Mouse (Mus musculus): ENCODE data around the gene Dcbld1. TPM values are rescaled to one million over a fixed set of nuclear protein-coding genes. Genes with fewer than 3 reads are reported as not detected.
"Not testable (repeated sequence)": the region's sequence is repeated elsewhere in the genome, so short reads cannot be mapped to it uniquely, and the experiment has no call there.

The Dcbld1 gene
- polyA plus RNA-seq, 1 experiment from 2014 or later: 6.3 TPM

GRCm38 (mm10) chr10:52293921-52294577, 60.6 kb downstream of the Dcbld1 start:
- WGBS: 72% methylated on average over 4 of the region's 4 CpGs
- no peaks in the 10 kb centered on the region for H3K4me1 ChIP-seq (ENCODE audit: control insufficient read depth in 2 of 2, insufficient read depth in 2 of 2, low read length in 2 of 2)
- H3K4me3 ChIP-seq (ENCODE audit: control insufficient read depth in 1 of 2, insufficient read depth in 1 of 2, low read depth in 1 of 2, low read length in 2 of 2): no peak overlapping the region
- no peak overlapping the region for H3K27ac ChIP-seq (replicated peaks in 1 of 2; ENCODE audit: control insufficient read depth in 1 of 2, insufficient read depth in 1 of 2, low read depth in 2 of 2, low read length in 2 of 2)
- H3K36me3 ChIP-seq (ENCODE audit: control insufficient read depth, insufficient read depth, low read length): no peaks in the 10 kb centered on the region
- H3K4me2 ChIP-seq (ENCODE audit: low read length): no peak overlapping the region
- H3K9ac ChIP-seq (ENCODE audit: low read length): no peak overlapping the region
- no peak for ATAC-seq (ENCODE audit: insufficient number of reproducible peaks, insufficient read depth, low FRiP score, low read depth)
- H3K27me3 ChIP-seq (ENCODE audit: control insufficient read depth, insufficient read depth, low read length): no peaks in the 10 kb centered on the region
- no peaks in the 10 kb centered on the region for H3K9me3 ChIP-seq (ENCODE audit: control insufficient read depth, low read length)

- H3K27me3 ChIP-seq (ENCODE audit: control insufficient read depth, insufficient read depth, low read length): no peaks in the 10 kb centered on the region
- WGBS: 87% methylated on average over 2 of the region's 2 CpGs
- no peak overlapping the region for H3K4me2 ChIP-seq (ENCODE audit: low read length)
- H3K4me3 ChIP-seq (ENCODE audit: control insufficient read depth in 1 of 2, insufficient read depth in 1 of 2, low read depth in 1 of 2, low read length in 2 of 2): no peak overlapping the region
- H3K9ac ChIP-seq (ENCODE audit: low read length): no peak overlapping the region
- no peaks in the 10 kb centered on the region for H3K4me1 ChIP-seq (ENCODE audit: control insufficient read depth in 2 of 2, insufficient read depth in 2 of 2, low read length in 2 of 2)
- H3K9me3 ChIP-seq (ENCODE audit: control insufficient read depth, low read length): no peaks in the 10 kb centered on the region
- H3K36me3 ChIP-seq (ENCODE audit: control insufficient read depth, insufficient read depth, low read length): no peaks in the 10 kb centered on the region
- no peak for ATAC-seq (ENCODE audit: insufficient number of reproducible peaks, insufficient read depth, low FRiP score, low read depth)
- H3K27ac ChIP-seq (replicated peaks in 1 of 2; ENCODE audit: control insufficient read depth in 1 of 2, insufficient read depth in 1 of 2, low read depth in 2 of 2, low read length in 2 of 2): no peak overlapping the region
Observed at GRCm38 (mm10) chr10:52295934-52296333, 62.5 kb downstream of the Dcbld1 start.

GRCm38 (mm10) chr10:52298568-52298967, 65.1 kb downstream of the Dcbld1 start:
- not testable (repeated sequence) for H3K36me3 ChIP-seq (ENCODE audit: control insufficient read depth, insufficient read depth, low read length); H3K9me3 ChIP-seq (ENCODE audit: control insufficient read depth, low read length); H3K4me2 ChIP-seq (ENCODE audit: low read length); H3K9ac ChIP-seq (ENCODE audit: low read length); H3K4me1 ChIP-seq (ENCODE audit: control insufficient read depth in 2 of 2, insufficient read depth in 2 of 2, low read length in 2 of 2); H3K4me3 ChIP-seq (ENCODE audit: control insufficient read depth in 1 of 2, insufficient read depth in 1 of 2, low read depth in 1 of 2, low read length in 2 of 2); ATAC-seq (ENCODE audit: insufficient number of reproducible peaks, insufficient read depth, low FRiP score, low read depth); H3K27me3 ChIP-seq (ENCODE audit: control insufficient read depth, insufficient read depth, low read length); H3K27ac ChIP-seq (replicated peaks in 1 of 2; ENCODE audit: control insufficient read depth in 1 of 2, insufficient read depth in 1 of 2, low read depth in 2 of 2, low read length in 2 of 2)

- Histone ChIP-seq H3K27ac (replicated peaks in 1 of 2; ENCODE audit: control insufficient read depth in 1 of 2, insufficient read depth in 1 of 2, low read depth in 2 of 2, low read length in 2 of 2) (no peak overlapping the region), H3K4me3 (ENCODE audit: control insufficient read depth in 1 of 2, insufficient read depth in 1 of 2, low read depth in 1 of 2, low read length in 2 of 2) (no peak overlapping the region), H3K27me3 (ENCODE audit: control insufficient read depth, insufficient read depth, low read length) (no peaks in the 10 kb centered on the region), H3K9me3 (ENCODE audit: control insufficient read depth, low read length) (no peaks in the 10 kb centered on the region), H3K4me1 (ENCODE audit: control insufficient read depth in 2 of 2, insufficient read depth in 2 of 2, low read length in 2 of 2) (no peaks in the 10 kb centered on the region), H3K4me2 (ENCODE audit: low read length) (no peak overlapping the region), H3K36me3 (ENCODE audit: control insufficient read depth, insufficient read depth, low read length) (no peaks in the 10 kb centered on the region), H3K9ac (ENCODE audit: low read length) (no peak overlapping the region)
- ATAC-seq (ENCODE audit: insufficient number of reproducible peaks, insufficient read depth, low FRiP score, low read depth): no peak
- 96% methylated on average over 4 of the region's 4 CpGs for WGBS
Observed at GRCm38 (mm10) chr10:52301766-52302165, 68.3 kb downstream of the Dcbld1 start.

- ATAC-seq (ENCODE audit: insufficient number of reproducible peaks, insufficient read depth, low FRiP score, low read depth): no peak
Observed at GRCm38 (mm10) chr10:52302271-52302670, 68.9 kb downstream of the Dcbld1 start.

GRCm38 (mm10) chr10:52304574-52304973, 71.2 kb downstream of the Dcbld1 start:
- H3K9ac ChIP-seq (ENCODE audit: low read length): no peak overlapping the region
- no peaks in the 10 kb centered on the region for H3K9me3 ChIP-seq (ENCODE audit: control insufficient read depth, low read length)
- H3K4me1 ChIP-seq (ENCODE audit: control insufficient read depth in 2 of 2, insufficient read depth in 2 of 2, low read length in 2 of 2): no peaks in the 10 kb centered on the region
- no peak overlapping the region for H3K4me3 ChIP-seq (ENCODE audit: control insufficient read depth in 1 of 2, insufficient read depth in 1 of 2, low read depth in 1 of 2, low read length in 2 of 2)
- no peaks in the 10 kb centered on the region for H3K36me3 ChIP-seq (ENCODE audit: control insufficient read depth, insufficient read depth, low read length)
- no peak overlapping the region for H3K27ac ChIP-seq (replicated peaks in 1 of 2; ENCODE audit: control insufficient read depth in 1 of 2, insufficient read depth in 1 of 2, low read depth in 2 of 2, low read length in 2 of 2)
- no peak for ATAC-seq (ENCODE audit: insufficient number of reproducible peaks, insufficient read depth, low FRiP score, low read depth)
- 83% methylated on average over 7 of the region's 7 CpGs for WGBS
- H3K27me3 ChIP-seq (ENCODE audit: control insufficient read depth, insufficient read depth, low read length): no peaks in the 10 kb centered on the region
- no peak overlapping the region for H3K4me2 ChIP-seq (ENCODE audit: low read length)

More at GRCm38 (mm10) chr10:52302271-52302670, 68.9 kb downstream of the Dcbld1 start:
- Histone ChIP-seq H3K27ac (replicated peaks in 1 of 2; ENCODE audit: control insufficient read depth in 1 of 2, insufficient read depth in 1 of 2, low read depth in 2 of 2, low read length in 2 of 2) (no peak overlapping the region), H3K4me2 (ENCODE audit: low read length) (no peak overlapping the region), H3K9ac (ENCODE audit: low read length) (no peak overlapping the region), H3K27me3 (ENCODE audit: control insufficient read depth, insufficient read depth, low read length) (no peaks in the 10 kb centered on the region), H3K9me3 (ENCODE audit: control insufficient read depth, low read length) (no peaks in the 10 kb centered on the region), H3K4me3 (ENCODE audit: control insufficient read depth in 1 of 2, insufficient read depth in 1 of 2, low read depth in 1 of 2, low read length in 2 of 2) (no peak overlapping the region), H3K36me3 (ENCODE audit: control insufficient read depth, insufficient read depth, low read length) (no peaks in the 10 kb centered on the region), H3K4me1 (ENCODE audit: control insufficient read depth in 2 of 2, insufficient read depth in 2 of 2, low read length in 2 of 2) (no peaks in the 10 kb centered on the region)

- H3K27ac ChIP-seq (replicated peaks in 1 of 2; ENCODE audit: control insufficient read depth in 1 of 2, insufficient read depth in 1 of 2, low read depth in 2 of 2, low read length in 2 of 2): 0 out of 4 replicates have a peak overlapping the region, but pooled peaks of 1 of the 2 experiments have one; percentile 37
- H3K36me3 ChIP-seq (ENCODE audit: control insufficient read depth, insufficient read depth, low read length): 0 out of 2 replicates have a peak, but pooled peaks cover 4% of the 10 kb centered on the region
- ATAC-seq (ENCODE audit: insufficient number of reproducible peaks, insufficient read depth, low FRiP score, low read depth): peak; percentile 73
- WGBS: 60% methylated on average over 8 of the region's 8 CpGs
- H3K27me3 ChIP-seq (ENCODE audit: control insufficient read depth, insufficient read depth, low read length): no peaks in the 10 kb centered on the region
- H3K4me2 ChIP-seq (ENCODE audit: low read length): no peak overlapping the region
- no peaks in the 10 kb centered on the region for H3K4me1 ChIP-seq (ENCODE audit: control insufficient read depth in 2 of 2, insufficient read depth in 2 of 2, low read length in 2 of 2)
- no peak overlapping the region for H3K9ac ChIP-seq (ENCODE audit: low read length)
- H3K9me3 ChIP-seq (ENCODE audit: control insufficient read depth, low read length): no peaks in the 10 kb centered on the region
- no peak overlapping the region for H3K4me3 ChIP-seq (ENCODE audit: control insufficient read depth in 1 of 2, insufficient read depth in 1 of 2, low read depth in 1 of 2, low read length in 2 of 2)
Observed at GRCm38 (mm10) chr10:52309196-52309595, 75.8 kb downstream of the Dcbld1 start.
